Mouse (Mus musculus) MEL (cell line): ENCODE measurements around the gene Map10. TPM values are rescaled to one million over a fixed set of nuclear protein-coding genes. Genes with fewer than 3 reads are reported as not detected.

Experiments
- DNase-seq: peaks from one replicate; pipeline ENCODE4 v3.0.0; 2011; ENCODE audit warnings: low read depth, low spot score
- H3K27ac ChIP-seq: 2 replicates; pipeline ENCODE4 v1.5.1; 2012; ENCODE audit warnings: low read depth, mild to moderate bottlenecking, control low read depth, low read length, moderate library complexity; ENCODE audit not compliant: control insufficient read depth
- H3K27me3 ChIP-seq, 2 experiments: fragments of 150-350 bp in 1 of 2; sonication (generic) in 1 of 2; 2 replicates each; pipeline ENCODE4 v1.6.1; 2012; ENCODE audit warnings: low read length in 2 of 2, mild to moderate bottlenecking in 2 of 2, improper control_type of control experiment in 1 of 2, moderate library complexity in 1 of 2; ENCODE audit not compliant: insufficient read depth in 2 of 2, control insufficient read depth in 1 of 2
- H3K36me3 ChIP-seq, 2 experiments: 2 replicates each; pipeline ENCODE4 v1.6.1; 2012 to 2014; ENCODE audit warnings: low read length in 2 of 2, improper control_type of control experiment in 1 of 2, inconsistent platforms in 1 of 2, mild to moderate bottlenecking in 1 of 2; ENCODE audit not compliant: insufficient read depth in 2 of 2, control insufficient read depth in 1 of 2
- H3K4me1 ChIP-seq, 2 experiments: fragments of 150-350 bp in 1 of 2; sonication (generic) in 1 of 2; 2 replicates each; pipeline ENCODE4 v1.6.1; 2012; ENCODE audit warnings: low read length in 2 of 2, improper control_type of control experiment in 1 of 2, mild to moderate bottlenecking in 1 of 2; ENCODE audit not compliant: insufficient read depth in 2 of 2, control insufficient read depth in 1 of 2
- H3K4me3 ChIP-seq, 2 experiments: fragments of 150-350 bp in 1 of 2; sonication (generic) in 1 of 2; 2 replicates each; pipeline ENCODE4 v1.5.1; 2012; ENCODE audit warnings: low read depth in 2 of 2, low read length in 2 of 2, mild to moderate bottlenecking in 2 of 2, moderate library complexity in 2 of 2, control low read depth in 1 of 2, improper control_type of control experiment in 1 of 2; ENCODE audit not compliant: control insufficient read depth in 1 of 2, insufficient read depth in 1 of 2
- H3K79me2 ChIP-seq: 2 replicates; pipeline ENCODE4 v1.6.1; 2012; ENCODE audit warnings: mild to moderate bottlenecking, low read length, moderate library complexity; ENCODE audit not compliant: control insufficient read depth, poor library complexity, insufficient read depth
- H3K9ac ChIP-seq: 2 replicates; pipeline ENCODE4 v1.6.1; 2012; ENCODE audit warnings: low read depth, mild to moderate bottlenecking, control low read depth, low read length, moderate library complexity; ENCODE audit not compliant: control insufficient read depth, poor library complexity, severe bottlenecking
- H3K9me3 ChIP-seq: fragments of 150-350 bp; sonication (generic); replicated peaks from 2 replicates; pipeline ENCODE4 v1.6.1; 2012; ENCODE audit warnings: mild to moderate bottlenecking, low read length, improper control_type of control experiment, moderate library complexity; ENCODE audit not compliant: insufficient read depth
- ELF1 ChIP-seq: IDR thresholded peaks from 2 replicates; pipeline ENCODE4 v1.6.1; 2014; ENCODE audit warnings: low read depth, mild to moderate bottlenecking, inconsistent platforms, low read length, improper control_type of control experiment, moderate library complexity
- EP300 ChIP-seq, 2 experiments: IDR thresholded peaks; 2 replicates each; pipeline ENCODE4 v1.6.1; 2011; ENCODE audit warnings: improper control_type of control experiment in 2 of 2, low read length in 2 of 2, low read depth in 1 of 2, mild to moderate bottlenecking in 1 of 2
- GABPA ChIP-seq: IDR thresholded peaks from 2 replicates; pipeline ENCODE4 v1.6.1; 2012; ENCODE audit warnings: low read depth, mild to moderate bottlenecking, inconsistent platforms, low read length, improper control_type of control experiment, moderate library complexity
- GATA1 ChIP-seq: IDR thresholded peaks from 2 replicates; pipeline ENCODE4 v1.6.1; 2011; ENCODE audit warnings: low read depth, low read length, improper control_type of control experiment
- HCFC1 ChIP-seq: IDR thresholded peaks from 2 replicates; pipeline ENCODE4 v1.6.1; 2012; ENCODE audit warnings: low read depth, mild to moderate bottlenecking, inconsistent platforms, low read length, improper control_type of control experiment, moderate library complexity
- KAT2A ChIP-seq: conservative IDR thresholded peaks from 2 replicates; pipeline ENCODE4 v1.6.1; 2012; ENCODE audit warnings: low read depth, low read length, improper control_type of control experiment, inconsistent platforms
- MYB ChIP-seq: IDR thresholded peaks from 2 replicates; pipeline ENCODE4 v1.6.1; 2011; ENCODE audit warnings: mild to moderate bottlenecking, low read depth, low read length, improper control_type of control experiment
- NELFE ChIP-seq: IDR thresholded peaks from 2 replicates; pipeline ENCODE4 v1.6.1; 2011; ENCODE audit warnings: low read depth, low read length, improper control_type of control experiment
- NRF1 ChIP-seq: IDR thresholded peaks from 2 replicates; pipeline ENCODE4 v1.6.1; 2014; ENCODE audit warnings: low read depth, mild to moderate bottlenecking, inconsistent platforms, low read length, improper control_type of control experiment, moderate library complexity; ENCODE audit not compliant: poor library complexity, insufficient read depth, severe bottlenecking
- POLR2A ChIP-seq, 2 experiments: IDR thresholded peaks; 2 replicates each; pipeline ENCODE4 v1.6.1; 2011 to 2012; ENCODE audit warnings: low read length in 2 of 2, mild to moderate bottlenecking in 2 of 2, control low read depth in 1 of 2, improper control_type of control experiment in 1 of 2, low read depth in 1 of 2, moderate library complexity in 1 of 2; ENCODE audit not compliant: control insufficient read depth in 1 of 2, insufficient read depth in 1 of 2, poor library complexity in 1 of 2
- POLR2AphosphoS5 ChIP-seq: IDR thresholded peaks from 2 replicates; pipeline ENCODE4 v1.6.1; 2012; ENCODE audit warnings: low read depth, borderline replicate concordance, mild to moderate bottlenecking, inconsistent platforms, low read length, moderate library complexity, mixed read lengths
- RAD21 ChIP-seq: IDR thresholded peaks from 2 replicates; pipeline ENCODE4 v1.6.1; 2011; ENCODE audit warnings: mild to moderate bottlenecking, low read depth, low read length, improper control_type of control experiment
- RCOR1 ChIP-seq: IDR thresholded peaks from 2 replicates; pipeline ENCODE4 v1.6.1; 2012; ENCODE audit warnings: low read depth, mild to moderate bottlenecking, inconsistent platforms, low read length, improper control_type of control experiment
- TAL1 ChIP-seq: IDR thresholded peaks from 2 replicates; pipeline ENCODE4 v1.6.1; 2012; ENCODE audit warnings: mild to moderate bottlenecking, inconsistent platforms, low read length, moderate library complexity, mixed read lengths
- TBP ChIP-seq: IDR thresholded peaks from 2 replicates; pipeline ENCODE4 v1.8.0; 2011; ENCODE audit warnings: low read depth, low read length, improper control_type of control experiment
- UBTF ChIP-seq: IDR thresholded peaks from 2 replicates; pipeline ENCODE4 v1.6.1; 2012; ENCODE audit warnings: low read depth, mild to moderate bottlenecking, inconsistent platforms, low read length, improper control_type of control experiment, moderate library complexity, borderline replicate concordance; ENCODE audit not compliant: insufficient read depth
- USF1 ChIP-seq: IDR thresholded peaks from 2 replicates; pipeline ENCODE4 v1.6.1; 2014; ENCODE audit warnings: low read depth, mild to moderate bottlenecking, inconsistent platforms, low read length, improper control_type of control experiment, moderate library complexity
- ZNF384 ChIP-seq: IDR thresholded peaks from 2 replicates; pipeline ENCODE4 v1.6.1; 2012; ENCODE audit warnings: low read depth, mild to moderate bottlenecking, inconsistent platforms, low read length, improper control_type of control experiment
- polyA plus RNA-seq, 2 experiments: library from polyadenylated mRNA; stranded (reverse) in 1 of 2; unstranded in 1 of 2; fragments of >175 nt in 1 of 2; fragments of >200 nt in 1 of 2; gene quantifications; 2 replicates each; pipeline versions ENCODE4 v1.2.1 to v1.2.4; 2012; ENCODE audit warnings: low replicate concordance in 2 of 2, low read depth in 1 of 2; ENCODE audit not compliant: insufficient read length in 2 of 2, insufficient read depth in 1 of 2, missing spikeins in 1 of 2
- total RNA-seq: library from RNA; depleted of rRNA; stranded (reverse); fragments of 300-350 nt; gene quantifications from 2 replicates; pipeline ENCODE4 v1.2.3, GENCODE M21; 2012

Map10 gene
- total and polyA plus RNA-seq, 3 experiments: not detected

- Histone ChIP-seq H3K4me3 (no peak overlapping the region), H3K79me2 (no peaks in the 10 kb centered on the region)
- DNase-seq: no peak
- TF ChIP-seq TAL1: no peak
- TF ChIP-seq NRF1: no peak
- no peak for TF ChIP-seq TBP
- TF ChIP-seq RAD21: no peak
- no peak for TF ChIP-seq ELF1
- no peak for TF ChIP-seq POLR2A (IDR thresholded peaks at IDR 0.05; ENCODE audit: control insufficient read depth in 1 of 2, insufficient read depth in 1 of 2, low read depth in 1 of 2, low read length in 2 of 2, poor library complexity in 1 of 2)
- no peak for TF ChIP-seq HCFC1
- TF ChIP-seq ZNF384: no peak
- TF ChIP-seq EP300 (IDR thresholded peaks at IDR 0.05; ENCODE audit: low read depth in 1 of 2, low read length in 2 of 2): no peak
- TF ChIP-seq POLR2AphosphoS5: no peak
- TF ChIP-seq KAT2A: no peak
- no peak for TF ChIP-seq GATA1
- no peak for TF ChIP-seq UBTF
- TF ChIP-seq GABPA: no peak
- no peak for TF ChIP-seq NELFE
- no peak for TF ChIP-seq MYB
- no peak for TF ChIP-seq USF1
- TF ChIP-seq, all 39 proteins: peak for 0
- no peaks in the 10 kb centered on the region for H3K36me3 ChIP-seq
- H3K9ac ChIP-seq: no peak overlapping the region
- no peaks in the 10 kb centered on the region for H3K9me3 ChIP-seq
- no peaks in the 10 kb centered on the region for H3K27me3 ChIP-seq
- no peaks in the 10 kb centered on the region for H3K4me1 ChIP-seq
- no peak overlapping the region for H3K27ac ChIP-seq
Observed at GRCm38 (mm10) chr8:125667248-125667647, 2.4 kb upstream of the Map10 start.

DNA sequence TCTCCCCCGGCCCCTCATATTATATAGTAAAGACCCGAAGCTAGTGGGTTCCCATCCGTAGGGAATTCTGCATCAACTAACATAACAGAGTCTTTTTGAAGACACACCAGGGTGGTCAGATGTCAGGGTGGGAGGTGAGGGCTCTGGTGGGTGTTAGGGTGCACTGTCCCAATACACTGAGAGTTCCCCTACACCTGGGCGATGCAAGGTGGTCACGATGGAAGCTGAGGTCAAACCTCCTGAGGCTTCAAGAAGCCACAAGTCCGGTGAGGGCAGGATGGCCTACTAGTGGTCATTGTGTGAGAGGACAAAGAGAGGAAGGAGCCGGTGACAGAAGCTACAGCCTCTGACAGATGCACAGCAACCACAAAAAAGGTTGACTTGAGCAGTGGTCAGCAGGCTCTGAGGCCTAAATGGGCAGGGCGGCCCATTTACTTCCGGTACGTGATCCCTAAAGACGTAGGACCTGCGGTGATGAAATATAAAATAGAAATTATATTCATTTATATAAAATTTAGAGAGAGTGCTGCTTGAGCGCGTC lies 389 bp upstream of the Map10 start:
- H3K9me3 ChIP-seq: no peaks in the 10 kb centered on the region
- H3K79me2 ChIP-seq: no peaks in the 10 kb centered on the region
- H3K4me3 ChIP-seq: no peak overlapping the region
- H3K4me1 ChIP-seq: no peaks in the 10 kb centered on the region
- H3K36me3 ChIP-seq: no peaks in the 10 kb centered on the region
- H3K27me3 ChIP-seq: no peaks in the 10 kb centered on the region
- DNase-seq: no peak
- no peak overlapping the region for H3K27ac ChIP-seq
- TF ChIP-seq EP300 (IDR thresholded peaks at IDR 0.05; ENCODE audit: low read depth in 1 of 2, low read length in 2 of 2): no peak
- TF ChIP-seq MYB: no peak
- TF ChIP-seq RCOR1: no peak
- TF ChIP-seq POLR2AphosphoS5: no peak
- TF ChIP-seq, all 39 proteins: peak for 0
- no peak overlapping the region for H3K9ac ChIP-seq
